Mouse (Mus musculus) E14TG2a.4 (cell line): ENCODE data around the gene Gm9044.

Experiments used
- CTCF ChIP-seq: conservative IDR thresholded peaks from 2 replicates; pipeline ENCODE4 v1.5.1; 2014; ENCODE audit warnings: low read length
- NANOG ChIP-seq: IDR thresholded peaks from 2 replicates; pipeline ENCODE4 v1.6.1; 2014; ENCODE audit warnings: borderline replicate concordance, low read length, mixed read lengths

DNA sequence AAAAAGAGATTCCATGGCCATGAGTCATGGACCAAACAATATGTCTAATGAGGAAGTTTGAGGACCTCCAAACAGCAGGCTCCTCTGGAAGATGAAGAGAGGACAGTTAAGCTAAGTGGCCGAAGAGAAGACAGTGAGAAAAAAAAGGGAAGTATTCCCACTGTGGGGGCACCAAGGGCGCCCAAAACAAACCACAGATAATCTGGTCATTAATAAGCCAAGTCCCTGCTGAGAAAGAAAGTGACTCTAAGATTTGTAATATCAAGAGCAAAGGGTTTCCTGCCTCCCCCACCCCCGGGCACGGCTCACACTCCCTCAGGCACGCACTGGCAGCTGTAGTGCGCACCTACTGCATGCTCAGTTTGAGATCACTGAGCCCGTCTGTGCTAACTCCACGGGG lies 13.2 kb downstream of the Gm9044 start:
- TF ChIP-seq CTCF (no peak), NANOG (no peak)
